Mouse (Mus musculus): ENCODE results near the gene Zdhhc16.

GRCm38 (mm10) chr19:41943841-41944240, 10.6 kb downstream of the Zdhhc16 start:
- TF ChIP-seq POLR2AphosphoS5 (IDR thresholded peaks at IDR 0.05; ENCODE audit: insufficient replicate concordance, low read depth, low read length) = no peak
- TF ChIP-seq CTCF (IDR thresholded peaks at IDR 0.05; ENCODE audit: low read depth, low read length) = no peak

Data from G1E (cell line).